Mouse (Mus musculus): ENCODE results near the gene Prm3. TPM values are rescaled to one million over a fixed set of nuclear protein-coding genes. Genes with fewer than 3 reads are reported as not detected.
"Not testable (repeated sequence)": the region's sequence is repeated elsewhere in the genome, so short reads cannot be mapped to it uniquely, and the experiment has no call there.

Prm3 gene
- polyA plus RNA-seq, 1 experiment = not detected

DNA sequence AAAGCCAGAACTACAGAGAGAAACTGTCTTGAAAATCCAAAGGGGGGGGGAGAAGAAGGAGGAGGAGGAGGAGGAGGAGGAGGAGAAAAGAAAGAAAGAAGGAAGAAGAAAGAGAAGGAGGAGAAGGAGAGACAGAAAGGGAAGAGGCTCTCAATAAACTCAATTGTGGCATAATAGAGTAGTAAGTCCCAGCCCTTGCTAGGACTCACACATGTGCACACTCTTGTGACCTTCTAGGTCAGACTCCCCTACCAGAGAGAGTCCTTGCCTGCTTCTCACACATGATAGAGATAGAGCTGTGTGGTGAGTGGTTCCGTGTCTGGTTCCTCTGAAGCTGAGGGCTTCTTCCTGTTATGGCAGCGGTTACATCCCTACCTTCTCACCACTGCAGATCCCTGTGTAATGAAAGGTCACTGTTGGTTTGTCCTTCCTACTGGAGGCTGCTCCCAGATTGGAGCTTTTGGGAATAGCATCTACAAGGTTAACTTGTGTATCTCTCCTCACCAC lies 22.2 kb upstream of the Prm3 start, which contains the start of gene Gm11172:
TSS of gene Gm11172 (plus strand) at position 51 of the 507 bp plus-strand sequence.
- Histone ChIP-seq H3K36me3 (ENCODE audit: control insufficient read depth, insufficient read depth, low read length) (no peaks in the 10 kb centered on the region), H3K4me3 (ENCODE audit: control insufficient read depth, insufficient read depth, low read length) (no peak within 1 kb of the TSS), H3K4me1 (replicated peaks; ENCODE audit: control insufficient read depth, insufficient read depth, low read length) (peaks cover 58% of the 10 kb centered on the region), H3K27ac (ENCODE audit: control insufficient read depth, insufficient read depth, low read length) (peak within 1 kb of the TSS; percentile 35; the same call in 1 of the 2 replicates), H3K27me3 (ENCODE audit: control insufficient read depth, insufficient read depth, low read length) (no peaks in the 10 kb centered on the region)
- 19% methylated on average over 2 of the region's 2 CpGs for WGBS
- no peak for TF ChIP-seq CTCF (IDR thresholded peaks at IDR 0.05; ENCODE audit: borderline replicate concordance, control insufficient read depth, extremely low read depth, insufficient read depth, low read length, poor library complexity)
- TF ChIP-seq POLR2A (IDR thresholded peaks at IDR 0.05; ENCODE audit: control insufficient read depth, extremely low read depth, insufficient read depth, low read length, poor library complexity) = no peak
- no peak for DNase-seq

DNA sequence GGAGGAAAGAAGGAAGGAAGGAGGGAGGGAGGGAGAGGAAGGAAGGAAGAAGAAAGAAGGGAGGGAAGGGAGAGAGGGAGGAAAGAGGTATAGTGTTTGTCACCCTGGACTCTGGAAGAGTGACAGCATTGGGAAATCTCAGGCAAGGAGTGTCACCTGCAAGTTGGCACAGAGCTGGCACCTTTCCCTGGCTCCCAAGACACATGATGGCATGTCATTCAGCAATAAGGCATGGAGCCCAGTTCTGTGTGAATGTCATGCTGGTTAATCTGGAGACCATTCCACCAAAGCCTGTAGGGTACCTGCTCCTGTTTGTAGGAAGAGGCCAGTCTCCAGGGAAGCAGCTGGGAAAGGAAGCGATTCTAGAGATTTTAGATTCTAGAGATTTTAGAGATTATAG lies 19.7 kb upstream of the Prm3 start:
- no peaks in the 10 kb centered on the region for H3K36me3 ChIP-seq (ENCODE audit: control insufficient read depth, insufficient read depth, low read length)
- peaks cover 63% of the 10 kb centered on the region for H3K4me1 ChIP-seq (replicated peaks; ENCODE audit: control insufficient read depth, insufficient read depth, low read length)
- 95% methylated on average over 1 of the region's 1 CpGs for WGBS
- no peak overlapping the region for H3K27ac ChIP-seq (ENCODE audit: control insufficient read depth, insufficient read depth, low read length)
- no peak for TF ChIP-seq POLR2A (IDR thresholded peaks at IDR 0.05; ENCODE audit: control insufficient read depth, extremely low read depth, insufficient read depth, low read length, poor library complexity)
- no peak for TF ChIP-seq CTCF (IDR thresholded peaks at IDR 0.05; ENCODE audit: borderline replicate concordance, control insufficient read depth, extremely low read depth, insufficient read depth, low read length, poor library complexity)
- no peak overlapping the region for H3K4me3 ChIP-seq (ENCODE audit: control insufficient read depth, insufficient read depth, low read length)
- no peak for DNase-seq
- no peaks in the 10 kb centered on the region for H3K27me3 ChIP-seq (ENCODE audit: control insufficient read depth, insufficient read depth, low read length)

DNA sequence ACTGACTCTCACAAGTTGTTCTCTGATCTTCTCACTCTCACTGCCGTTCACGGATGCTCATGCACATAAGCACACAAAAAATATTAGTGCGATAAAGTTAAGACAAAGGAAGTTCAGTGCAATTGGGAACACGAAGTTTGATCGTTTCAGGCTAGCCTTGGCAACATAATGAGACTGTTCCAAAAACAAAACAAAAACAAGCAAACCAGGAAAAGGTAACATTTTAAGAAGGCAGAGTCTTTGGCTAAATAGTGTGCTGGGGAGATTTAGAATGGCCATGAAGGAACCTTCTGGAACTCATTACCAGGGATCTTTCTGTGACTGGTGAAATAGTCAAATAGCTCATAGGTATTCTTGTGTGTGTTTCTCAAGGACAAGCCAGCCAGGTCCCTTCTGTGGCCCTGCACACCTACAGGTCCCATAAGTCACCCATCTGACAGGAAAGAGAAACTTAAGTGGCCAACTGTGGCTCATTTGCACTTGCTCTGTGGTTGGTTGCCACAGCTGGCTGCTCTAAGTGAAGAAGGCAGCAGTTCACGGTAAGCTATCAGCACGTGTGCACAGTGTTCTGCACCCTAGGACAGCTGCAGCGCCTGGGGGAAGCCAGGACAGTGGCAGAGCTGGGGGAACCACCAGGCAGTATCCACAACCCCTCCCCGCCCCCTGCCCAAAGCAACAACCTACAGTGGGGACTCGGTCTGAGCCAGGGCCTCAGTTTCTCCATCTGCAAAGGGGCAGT lies 15.2 kb upstream of the Prm3 start, which contains the start of gene Prm1:
TSS of gene Prm1 (minus strand) at position 51 of the 739 bp plus-strand sequence.
- Histone ChIP-seq H3K4me3 (ENCODE audit: control insufficient read depth, insufficient read depth, low read length) (no peak within 1 kb of the TSS), H3K36me3 (ENCODE audit: control insufficient read depth, insufficient read depth, low read length) (no peaks in the 10 kb centered on the region), H3K27ac (ENCODE audit: control insufficient read depth, insufficient read depth, low read length) (peak within 1 kb of the TSS; percentile 85), H3K27me3 (ENCODE audit: control insufficient read depth, insufficient read depth, low read length) (no peaks in the 10 kb centered on the region), H3K4me1 (replicated peaks; ENCODE audit: control insufficient read depth, insufficient read depth, low read length) (peaks cover 37% of the 10 kb centered on the region)
- 48% methylated on average over 10 of the region's 10 CpGs for WGBS
- no peak for TF ChIP-seq CTCF (IDR thresholded peaks at IDR 0.05; ENCODE audit: borderline replicate concordance, control insufficient read depth, extremely low read depth, insufficient read depth, low read length, poor library complexity)
- peak; percentile 17; the same call in 1 of the 2 replicates for TF ChIP-seq POLR2A (IDR thresholded peaks at IDR 0.05; ENCODE audit: control insufficient read depth, extremely low read depth, insufficient read depth, low read length, poor library complexity)
- peak; percentile 74 for DNase-seq

DNA sequence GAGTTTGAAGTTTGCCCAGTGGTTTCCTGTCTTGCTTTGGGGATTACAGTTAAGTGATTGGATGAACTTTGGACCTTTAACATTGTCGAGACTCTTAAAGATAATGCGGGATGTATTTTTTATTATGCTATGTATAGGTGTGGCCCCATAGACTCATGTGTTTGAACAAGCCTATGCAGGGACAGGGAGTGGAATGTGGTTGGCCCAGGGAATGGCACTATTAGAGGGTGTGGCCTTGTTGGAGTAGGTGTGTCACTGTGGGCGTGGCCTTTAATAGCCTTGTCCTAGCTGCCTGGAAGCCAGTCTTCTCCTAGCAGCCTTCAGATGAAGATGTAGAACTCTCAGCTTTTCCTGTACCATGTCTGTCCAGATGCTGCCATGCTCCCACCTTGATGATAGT lies 11.7 kb upstream of the Prm3 start:
- H3K36me3 ChIP-seq (ENCODE audit: control insufficient read depth, insufficient read depth, low read length); H3K27me3 ChIP-seq (ENCODE audit: control insufficient read depth, insufficient read depth, low read length); DNase-seq; H3K4me3 ChIP-seq (ENCODE audit: control insufficient read depth, insufficient read depth, low read length); H3K27ac ChIP-seq (ENCODE audit: control insufficient read depth, insufficient read depth, low read length): not testable (repeated sequence)
- peaks cover 26% of the 10 kb centered on the region for H3K4me1 ChIP-seq (replicated peaks; ENCODE audit: control insufficient read depth, insufficient read depth, low read length)
- 75% methylated on average over 3 of the region's 3 CpGs for WGBS

DNA sequence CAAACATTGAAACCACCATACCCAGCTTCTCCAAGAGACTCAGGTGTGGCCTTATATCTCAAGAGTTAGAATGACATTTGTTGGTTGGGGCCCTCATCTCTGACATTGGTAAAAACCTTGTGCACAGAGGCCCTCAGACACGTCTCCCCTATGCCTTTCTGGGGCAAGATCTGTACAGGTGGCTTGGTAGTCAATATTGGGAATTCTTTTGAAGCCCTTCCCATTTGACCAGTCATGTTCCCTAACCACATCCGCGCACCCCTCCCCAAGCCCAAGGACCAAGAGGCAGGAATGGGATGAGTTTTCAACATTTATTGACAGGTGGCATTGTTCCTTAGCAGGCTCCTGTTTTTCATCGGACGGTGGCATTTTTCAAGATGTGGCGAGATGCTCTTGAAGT lies 5.3 kb upstream of the Prm3 start, which contains the start of gene Prm2:
TSS of gene Prm2 (minus strand) at position 101 of the 400 bp plus-strand sequence.
- Histone ChIP-seq H3K27me3 (ENCODE audit: control insufficient read depth, insufficient read depth, low read length) (no peaks in the 10 kb centered on the region), H3K36me3 (ENCODE audit: control insufficient read depth, insufficient read depth, low read length) (no peaks in the 10 kb centered on the region), H3K4me3 (ENCODE audit: control insufficient read depth, insufficient read depth, low read length) (no peak within 1 kb of the TSS), H3K4me1 (replicated peaks; ENCODE audit: control insufficient read depth, insufficient read depth, low read length) (peaks cover 4% of the 10 kb centered on the region), H3K27ac (ENCODE audit: control insufficient read depth, insufficient read depth, low read length) (no peak within 1 kb of the TSS)
- WGBS = 95% methylated on average over 6 of the region's 6 CpGs
- TF ChIP-seq POLR2A (IDR thresholded peaks at IDR 0.05; ENCODE audit: control insufficient read depth, extremely low read depth, insufficient read depth, low read length, poor library complexity) (no peak), CTCF (IDR thresholded peaks at IDR 0.05; ENCODE audit: borderline replicate concordance, control insufficient read depth, extremely low read depth, insufficient read depth, low read length, poor library complexity) (no peak)
- DNase-seq = no peak

DNA sequence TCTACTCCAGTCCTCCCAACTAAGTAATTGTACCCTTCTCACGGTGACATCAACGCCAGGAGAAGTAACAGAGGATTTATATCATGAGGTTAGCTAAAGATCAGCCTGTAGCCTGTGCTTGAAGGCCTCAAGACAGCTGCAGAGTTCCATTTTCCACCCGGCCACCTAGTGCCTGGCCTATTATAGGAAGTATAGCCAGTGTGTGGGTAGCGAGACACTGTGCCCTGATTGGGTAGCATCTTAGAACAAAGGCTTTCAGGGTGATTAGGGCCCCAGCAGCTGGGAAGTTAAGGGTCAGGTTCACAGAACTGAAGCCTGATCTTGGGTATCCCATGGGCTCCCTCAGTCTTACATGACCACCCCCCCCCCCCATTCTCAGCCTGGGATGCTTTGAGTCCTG lies 1.8 kb downstream of the Prm3 start:
- no peak for DNase-seq
- TF ChIP-seq POLR2A (IDR thresholded peaks at IDR 0.05; ENCODE audit: control insufficient read depth, extremely low read depth, insufficient read depth, low read length, poor library complexity) (no peak), CTCF (IDR thresholded peaks at IDR 0.05; ENCODE audit: borderline replicate concordance, control insufficient read depth, extremely low read depth, insufficient read depth, low read length, poor library complexity) (no peak)
- Histone ChIP-seq H3K27me3 (ENCODE audit: control insufficient read depth, insufficient read depth, low read length) (no peaks in the 10 kb centered on the region), H3K4me3 (ENCODE audit: control insufficient read depth, insufficient read depth, low read length) (no peak overlapping the region), H3K36me3 (ENCODE audit: control insufficient read depth, insufficient read depth, low read length) (peaks cover 6% of the 10 kb centered on the region), H3K4me1 (replicated peaks; ENCODE audit: control insufficient read depth, insufficient read depth, low read length) (peaks cover 36% of the 10 kb centered on the region), H3K27ac (ENCODE audit: control insufficient read depth, insufficient read depth, low read length) (no peak overlapping the region)
- WGBS = 56% methylated on average over 4 of the region's 4 CpGs

Measured in thymus, adult 2 months (tissue).